Comparison of ENCODE assay signal across 17 mouse cellular contexts in genomic region chr6:120932597-120932996, GRCm38 (mm10). TPM values are rescaled to one million over a fixed set of nuclear protein-coding genes. Genes with fewer than 3 reads are reported as not detected.
DNase-seq lines count a peak whose midpoint lies in the region; ATAC-seq lines count a peak whose summit lies in the region.
"Had no signal": no experiment of that assay in that cellular context is flagged by ENCODE, and none has a peak within 500 bp of the region (broad histone marks: within the 10 kb centered on the region; RNA-seq: fewer than 3 reads in every experiment).

No protein-coding gene starts in this region.

- H3K27ac ChIP-seq in midbrain, embryonic 14.5 days (replicated peaks; ENCODE audit: low read depth, low read length), result no peak overlapping the region
- H3K27ac ChIP-seq: forebrain, embryonic 15.5 days; limb, embryonic 15.5 days had no signal

- no peak overlapping the region for H3K4me3 ChIP-seq in midbrain, embryonic 14.5 days (replicated peaks; ENCODE audit: low read depth, low read length)
- H3K4me3 ChIP-seq: forebrain, embryonic 15.5 days; limb, embryonic 15.5 days; myocyte had no signal

- ATAC-seq in activated CD4-positive, CD25-positive, alpha-beta regulatory T cell, adult 4 months, result peak; percentile 77
- ATAC-seq in midbrain, embryonic 14.5 days (ENCODE audit: low FRiP score, low TSS enrichment), result no peak
- ATAC-seq: forebrain, embryonic 15.5 days; lung, postnatal 0 days had no signal

- no peaks in the 10 kb centered on the region for H3K4me1 ChIP-seq in midbrain, embryonic 14.5 days (ENCODE audit: control insufficient read depth, insufficient read depth, low read length)
- H3K4me1 ChIP-seq: forebrain, embryonic 15.5 days had no signal

- no peaks in the 10 kb centered on the region for H3K9me3 ChIP-seq in midbrain, embryonic 14.5 days (ENCODE audit: control insufficient read depth, low read length)
- H3K9me3 ChIP-seq: forebrain, embryonic 15.5 days; limb, embryonic 15.5 days had no signal

- WGBS in midbrain, embryonic 14.5 days, result 94% methylated on average over 12 of the region's 12 CpGs

- peaks cover 47% of the 10 kb centered on the region for H3K36me3 ChIP-seq in midbrain, embryonic 14.5 days (ENCODE audit: control insufficient read depth, insufficient read depth, low read length)

- no peak overlapping the region for H3K9ac ChIP-seq in midbrain, embryonic 14.5 days (replicated peaks; ENCODE audit: low read length)
- H3K9ac ChIP-seq: forebrain, embryonic 15.5 days; limb, embryonic 15.5 days had no signal

- intact Hi-C loops in heart, postnatal 25 days (cut with DNase I), result no loop called here
- intact Hi-C loops in left cerebral cortex, postnatal 25 days (cut with DNase I), result no loop called here

- no peak overlapping the region for H3K4me2 ChIP-seq in midbrain, embryonic 14.5 days (ENCODE audit: low read length)
- H3K4me2 ChIP-seq: forebrain, embryonic 15.5 days; limb, embryonic 15.5 days had no signal

- no peaks in the 10 kb centered on the region for H3K27me3 ChIP-seq in midbrain, embryonic 14.5 days (ENCODE audit: control insufficient read depth, insufficient read depth, low read length)
- H3K27me3 ChIP-seq: forebrain, embryonic 15.5 days; limb, embryonic 15.5 days had no signal

- DNase-seq in heart, adult 11 months, result peak; percentile 92
- DNase-seq in heart, postnatal 25 days (ENCODE audit: low spot score), result no peak
- peak; percentile 49 for DNase-seq in heart, postnatal 4 days
- peak; percentile 82 to 86 for DNase-seq in thymus, postnatal 10 days (ENCODE audit: low spot score in 2 of 2)
- DNase-seq in midbrain, embryonic 14.5 days, result no peak
- DNase-seq in left cerebral cortex, postnatal 25 days (ENCODE audit: low spot score in 2 of 2), result no peak
- DNase-seq in adipocyte (ENCODE audit: low spot score), result no peak
- DNase-seq: cerebellum, adult 8-10 months; gastrocnemius, postnatal 10 days; kidney, adult 2 months; kidney, postnatal 4 days; layer of hippocampus, postnatal 36 days had no signal

RNA-seq across cellular contexts. Expression of gene Bid, which starts 15.9 kb away (rescaled TPM):
- 1 to 10 TPM in 1 of 2 experiments, under 1 TPM in 1; 0.89 to 1.2 TPM for total RNA-seq in heart, postnatal 25 days (2021)
- 10 to 100 TPM; 43.2 to 44.9 TPM for polyA plus RNA-seq in activated CD4-positive, CD25-positive, alpha-beta regulatory T cell, adult 4 months (2017; shearing (Covaris generic))
- total RNA-seq in heart, postnatal 4 days (2021), result 1 to 10 TPM; 2.7 to 3.7 TPM
- 41.7 and 46.4 TPM in 2 replicates for polyA plus RNA-seq in midbrain, embryonic 14.5 days (2014; fragmentation: Nextera tagmentation; extraction: Ambion mirVana)
- 10 to 100 TPM in 1 of 2 experiments, 1 to 10 TPM in 1; 9.4 to 10.4 TPM for total RNA-seq in left cerebral cortex, postnatal 25 days (2021)

Comparison
In these comparisons a context has a peak if more than half of its experiments do, and no peak if none do; other contexts are left out.
1. DNase-seq: peak in heart, adult 11 months (single experiment), heart, postnatal 4 days (single experiment) and thymus, postnatal 10 days (2 of 2); none in heart, postnatal 25 days (single experiment), midbrain, embryonic 14.5 days (single experiment), left cerebral cortex, postnatal 25 days (0 of 2) and adipocyte (single experiment).